In genomic region chr10:115362623-115362964, GRCm38 (mm10) we compare ENCODE assay signal across 8 mouse cellular contexts. TPM values are rescaled to one million over a fixed set of nuclear protein-coding genes. Genes with fewer than 3 reads are reported as not detected.
A peak's percentile ranks its signal among the peaks of the same experiment; 100 is the strongest.
DNase-seq lines count a peak whose midpoint lies in the region; ATAC-seq and TF ChIP-seq lines count a peak whose summit lies in the region.

No protein-coding gene starts in this region.

- H3K27me3 ChIP-seq in heart, postnatal 0 days (ENCODE audit: control insufficient read depth, insufficient read depth, low read length): no peaks in the 10 kb centered on the region
- H3K27me3 ChIP-seq in hindbrain, embryonic 14.5 days (ENCODE audit: control insufficient read depth, insufficient read depth, low read length): no peaks in the 10 kb centered on the region
- H3K27me3 ChIP-seq in midbrain, embryonic 12.5 days: no peaks in the 10 kb centered on the region

- H3K27ac ChIP-seq in heart, postnatal 0 days (ENCODE audit: low read depth): peak overlapping the region; percentile 92
- H3K27ac ChIP-seq in bone marrow macrophage, adult 2 months (ENCODE audit: insufficient read depth, low read depth, low read length): peak overlapping the region; percentile 88
- peak overlapping the region; percentile 90 for H3K27ac ChIP-seq in hindbrain, embryonic 14.5 days
- H3K27ac ChIP-seq in midbrain, embryonic 12.5 days (replicated peaks): peak overlapping the region; percentile 96

- H3K9ac ChIP-seq in heart, postnatal 0 days (replicated peaks; ENCODE audit: low read depth, low read length): peak overlapping the region; percentile 51
- H3K9ac ChIP-seq in hindbrain, embryonic 14.5 days: peak overlapping the region; percentile 75
- H3K9ac ChIP-seq in midbrain, embryonic 12.5 days (replicated peaks): peak overlapping the region; percentile 63; the same call in 1 of the 2 replicates

- TF ChIP-seq EP300 in heart, postnatal 0 days (IDR thresholded peaks at IDR 0.05; ENCODE audit: low read depth): no peak

- intact Hi-C loops in heart, postnatal 36 days (cut with DNase I): loop anchor here (1.0 to 5.0 kb wide), 2 partner anchors 22 to 110 kb away; partner anchors contain the start of genes Tbc1d15, Thap2 and Zfc3h1

- TF ChIP-seq CTCF in heart, postnatal 0 days (IDR thresholded peaks at IDR 0.05; ENCODE audit: low read depth): no peak
- TF ChIP-seq CTCF in bone marrow macrophage, adult 2 months (IDR thresholded peaks at IDR 0.05; ENCODE audit: low read depth, low read length): no peak

- peak; percentile 3; the same call in 1 of the 2 replicates for ATAC-seq in heart, postnatal 0 days (ENCODE audit: insufficient read depth, low read depth)
- ATAC-seq in hindbrain, embryonic 14.5 days (ENCODE audit: low FRiP score): no peak; the same call in 1 of the 2 replicates
- no peak for ATAC-seq in midbrain, embryonic 12.5 days (ENCODE audit: low FRiP score, low read depth)

- TF ChIP-seq POLR2A in bone marrow macrophage, adult 2 months (IDR thresholded peaks at IDR 0.05; ENCODE audit: borderline replicate concordance, low read depth, low read length): no peak

- 6% methylated on average over 9 of the region's 9 CpGs for WGBS in heart, postnatal 0 days
- WGBS in hindbrain, embryonic 14.5 days: 7% methylated on average over 9 of the region's 9 CpGs
- 8% methylated on average over 9 of the region's 9 CpGs for WGBS in midbrain, embryonic 12.5 days

- no peaks in the 10 kb centered on the region for H3K9me3 ChIP-seq in heart, postnatal 0 days (replicated peaks; ENCODE audit: control insufficient read depth, low read length)
- no peaks in the 10 kb centered on the region for H3K9me3 ChIP-seq in hindbrain, embryonic 14.5 days (ENCODE audit: control insufficient read depth, low read length)
- no peaks in the 10 kb centered on the region for H3K9me3 ChIP-seq in midbrain, embryonic 12.5 days

- H3K36me3 ChIP-seq in heart, postnatal 0 days (replicated peaks; ENCODE audit: control insufficient read depth, insufficient read depth, low read length): no peaks in the 10 kb centered on the region
- H3K36me3 ChIP-seq in hindbrain, embryonic 14.5 days (replicated peaks; ENCODE audit: control insufficient read depth, insufficient read depth): peaks cover 12% of the 10 kb centered on the region; the same call in 1 of the 2 replicates
- no peaks in the 10 kb centered on the region for H3K36me3 ChIP-seq in midbrain, embryonic 12.5 days

- H3K4me3 ChIP-seq in heart, postnatal 0 days (ENCODE audit: low read depth, low read length): peak overlapping the region; percentile 63
- H3K4me3 ChIP-seq in bone marrow macrophage, adult 2 months (ENCODE audit: insufficient read depth, low read length): peak overlapping the region; percentile 59
- peak overlapping the region; percentile 58 for H3K4me3 ChIP-seq in hindbrain, embryonic 14.5 days (replicated peaks; ENCODE audit: low read length)
- peak overlapping the region; percentile 64 for H3K4me3 ChIP-seq in midbrain, embryonic 12.5 days

- DNase-seq in heart, postnatal 0 days (ENCODE audit: low spot score): no peak
- DNase-seq in heart, postnatal 36 days: no peak
- DNase-seq in hindbrain, embryonic 14.5 days (ENCODE audit: low spot score): peak; percentile 26
- DNase-seq in frontal cortex, postnatal 36 days (ENCODE audit: low spot score in 2 of 2): no peak
- DNase-seq in urinary bladder, adult 18-20 months (ENCODE audit: low spot score in 2 of 2): no peak
- no peak for DNase-seq in layer of hippocampus, postnatal 10 days (ENCODE audit: low spot score in 2 of 2)

- peak overlapping the region; percentile 74 for H3K4me2 ChIP-seq in heart, postnatal 0 days (ENCODE audit: low read depth, low read length)
- peak overlapping the region; percentile 88 for H3K4me2 ChIP-seq in hindbrain, embryonic 14.5 days (replicated peaks)
- peak overlapping the region; percentile 71 for H3K4me2 ChIP-seq in midbrain, embryonic 12.5 days (replicated peaks)

- 0 out of 2 replicates have a peak, but pooled peaks cover 10% of the 10 kb centered on the region for H3K4me1 ChIP-seq in heart, postnatal 0 days (ENCODE audit: control insufficient read depth, insufficient read depth)
- H3K4me1 ChIP-seq in bone marrow macrophage, adult 2 months (ENCODE audit: control insufficient read depth, insufficient read depth, low read length): peaks cover 22% of the 10 kb centered on the region
- H3K4me1 ChIP-seq in hindbrain, embryonic 14.5 days (replicated peaks; ENCODE audit: control insufficient read depth, insufficient read depth, low read length): peaks cover 23% of the 10 kb centered on the region; the same call in 1 of the 2 replicates
- H3K4me1 ChIP-seq in midbrain, embryonic 12.5 days: peaks cover 16% of the 10 kb centered on the region

RNA-seq across cellular contexts. Expression of gene Tmem19, which starts 0.3 kb away (rescaled TPM):
- total RNA-seq in heart, postnatal 0 days (2014; rRNA removed; ENCODE audit: low replicate concordance): 6.0 and 17.2 TPM in 2 replicates
- polyA plus RNA-seq in heart, postnatal 0 days (2015; fragmentation: Nextera tagmentation; extraction: Ambion mirVana): 21.3 and 21.6 TPM in 2 replicates
- 10 to 100 TPM; 11.6 to 15.5 TPM for total RNA-seq in heart, postnatal 36 days (2021)
- 35.2 and 41.0 TPM in 2 replicates for polyA plus RNA-seq in bone marrow macrophage, adult 2 months (2012; ENCODE audit: insufficient read depth, insufficient read length, missing spikeins)
- polyA plus RNA-seq in hindbrain, embryonic 14.5 days (2014; fragmentation: Nextera tagmentation; extraction: Ambion mirVana): 42.0 and 42.8 TPM in 2 replicates
- 40.5 and 43.0 TPM in 2 replicates for polyA plus RNA-seq in midbrain, embryonic 12.5 days (2016; fragmentation: Nextera tagmentation; extraction: Ambion mirVana)
- total RNA-seq in layer of hippocampus, postnatal 10 days (2021): 10 to 100 TPM; 49.8 to 52.0 TPM

RNA-seq across cellular contexts. Expression of gene Thap2, which starts 21.6 kb away (rescaled TPM):
- 4.0 and 11.1 TPM in 2 replicates for total RNA-seq in heart, postnatal 0 days (2014; rRNA removed; ENCODE audit: low replicate concordance)
- 8.9 and 12.1 TPM in 2 replicates for polyA plus RNA-seq in heart, postnatal 0 days (2015; fragmentation: Nextera tagmentation; extraction: Ambion mirVana)
- 1 to 10 TPM; 6.0 to 8.2 TPM for total RNA-seq in heart, postnatal 36 days (2021)
- polyA plus RNA-seq in bone marrow macrophage, adult 2 months (2012; ENCODE audit: insufficient read depth, insufficient read length, missing spikeins): 7.8 and 8.3 TPM in 2 replicates
- 16.5 and 16.6 TPM in 2 replicates for polyA plus RNA-seq in hindbrain, embryonic 14.5 days (2014; fragmentation: Nextera tagmentation; extraction: Ambion mirVana)
- 32.8 and 35.2 TPM in 2 replicates for polyA plus RNA-seq in midbrain, embryonic 12.5 days (2016; fragmentation: Nextera tagmentation; extraction: Ambion mirVana)
- total RNA-seq in layer of hippocampus, postnatal 10 days (2021): 10 to 100 TPM; 12.2 to 13.4 TPM

RNA-seq across cellular contexts. Expression of gene Zfc3h1, which starts 22.2 kb away (rescaled TPM):
- total RNA-seq in heart, postnatal 0 days (2014; rRNA removed; ENCODE audit: low replicate concordance): 14.1 and 26.5 TPM in 2 replicates
- 5.1 and 5.3 TPM in 2 replicates for polyA plus RNA-seq in heart, postnatal 0 days (2015; fragmentation: Nextera tagmentation; extraction: Ambion mirVana)
- 10 to 100 TPM; 11.5 to 15.3 TPM for total RNA-seq in heart, postnatal 36 days (2021)
- polyA plus RNA-seq in bone marrow macrophage, adult 2 months (2012; ENCODE audit: insufficient read depth, insufficient read length, missing spikeins): 91.6 and 110 TPM in 2 replicates
- 21.2 and 24.4 TPM in 2 replicates for polyA plus RNA-seq in hindbrain, embryonic 14.5 days (2014; fragmentation: Nextera tagmentation; extraction: Ambion mirVana)
- polyA plus RNA-seq in midbrain, embryonic 12.5 days (2016; fragmentation: Nextera tagmentation; extraction: Ambion mirVana): 26.9 and 28.2 TPM in 2 replicates
- total RNA-seq in layer of hippocampus, postnatal 10 days (2021): 10 to 100 TPM; 50.1 to 54.9 TPM

RNA-seq across cellular contexts. Expression of gene Rab21, which starts 47.2 kb away (rescaled TPM):
- total RNA-seq in heart, postnatal 0 days (2014; rRNA removed; ENCODE audit: low replicate concordance): 42.0 and 45.2 TPM in 2 replicates
- polyA plus RNA-seq in heart, postnatal 0 days (2015; fragmentation: Nextera tagmentation; extraction: Ambion mirVana): 7.2 and 7.7 TPM in 2 replicates
- total RNA-seq in heart, postnatal 36 days (2021): 10 to 100 TPM; 74.1 to 80.5 TPM
- polyA plus RNA-seq in bone marrow macrophage, adult 2 months (2012; ENCODE audit: insufficient read depth, insufficient read length, missing spikeins): 55.8 and 59.1 TPM in 2 replicates
- 12.1 and 13.4 TPM in 2 replicates for polyA plus RNA-seq in hindbrain, embryonic 14.5 days (2014; fragmentation: Nextera tagmentation; extraction: Ambion mirVana)
- 5.2 and 5.4 TPM in 2 replicates for polyA plus RNA-seq in midbrain, embryonic 12.5 days (2016; fragmentation: Nextera tagmentation; extraction: Ambion mirVana)
- 10 to 100 TPM; 49.2 to 51.0 TPM for total RNA-seq in layer of hippocampus, postnatal 10 days (2021)
